Mouse (Mus musculus) G1E-ER4 (cell line): Measurements from ENCODE around the gene Dnlz. TPM values are rescaled to one million over a fixed set of nuclear protein-coding genes. Genes with fewer than 3 reads are reported as not detected.

Source experiments
- GATA1 ChIP-seq: IDR thresholded peaks from one replicate; pipeline ENCODE4 v1.8.0; 2012; ENCODE audit warnings: low read length, inconsistent platforms
- polyA plus RNA-seq: library from polyadenylated mRNA; stranded (reverse); fragments of >175 nt; gene quantifications from 2 replicates; pipeline ENCODE4 v1.2.3, GENCODE M21; 2012

Gene Dnlz
- polyA plus RNA-seq, result 17.8 and 21.3 TPM in 2 replicates

DNA sequence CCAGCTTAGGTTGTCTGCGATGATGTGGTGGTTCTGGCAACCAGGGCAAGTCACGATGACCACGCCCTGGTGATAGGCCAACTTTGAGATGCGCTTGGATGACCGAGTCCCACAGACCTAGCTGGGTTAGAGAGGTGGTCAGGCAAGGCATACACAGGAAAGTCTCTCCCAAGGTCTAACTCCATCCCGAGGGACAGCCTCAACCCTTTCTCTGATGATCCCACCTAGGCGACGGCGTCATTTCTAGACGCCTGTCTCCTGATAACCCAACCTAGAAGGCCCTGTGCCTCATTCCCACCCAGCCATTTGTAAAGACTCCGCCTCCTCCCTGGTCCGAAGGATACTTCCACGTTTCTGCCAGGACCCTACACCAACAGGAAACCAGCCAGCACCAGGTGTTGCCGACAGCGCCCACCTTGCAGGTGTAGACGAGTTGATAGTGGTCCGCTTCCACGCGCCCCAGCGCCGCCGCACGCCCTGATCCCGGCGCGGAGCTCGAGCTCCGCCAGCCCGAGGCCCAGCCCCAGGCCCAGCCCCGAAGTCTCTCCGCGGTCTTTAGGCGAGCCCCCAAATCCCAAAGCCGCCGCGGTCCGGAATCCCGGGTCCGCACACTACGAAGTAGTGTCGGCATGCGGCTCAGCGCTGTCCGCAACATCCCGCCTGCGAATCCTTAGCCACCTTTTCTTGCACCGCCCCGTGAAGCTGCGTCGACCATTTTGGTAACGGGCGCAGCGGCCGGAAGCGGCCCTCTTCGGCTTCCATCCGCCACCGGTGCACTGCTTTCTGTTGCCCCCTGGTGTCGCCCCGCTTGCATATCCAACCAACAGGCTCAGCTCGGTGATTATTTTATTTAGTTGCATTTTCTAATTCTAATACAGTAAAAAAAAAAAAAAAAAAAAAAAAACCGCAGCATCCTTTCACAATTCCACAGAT is at the start of gene Dnlz:
Gene Dnlz, minus strand, starts transcription at position 753 of the 933 bp plus-strand sequence.
- no peak for TF ChIP-seq GATA1

DNA sequence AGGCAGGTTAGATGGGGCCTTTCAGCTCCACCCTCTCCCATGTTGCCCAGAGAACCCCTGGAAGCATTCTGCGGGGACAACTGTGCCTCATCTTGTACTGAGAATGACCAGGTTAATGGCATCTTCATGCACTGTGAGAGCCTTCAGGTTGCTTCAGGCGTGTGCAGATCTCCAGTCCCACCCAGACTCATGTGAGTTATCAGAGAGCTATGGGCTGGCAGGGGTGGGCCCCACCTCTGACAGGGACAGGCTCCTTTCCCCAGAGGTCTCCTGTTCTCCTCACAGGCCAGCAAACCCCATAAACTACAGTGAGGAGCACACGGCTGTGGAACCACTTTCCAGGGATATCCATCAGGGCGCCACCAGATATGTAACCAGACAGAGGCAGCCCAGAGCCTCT is 49.1 kb upstream of the Dnlz start:
- TF ChIP-seq GATA1, result no peak

DNA sequence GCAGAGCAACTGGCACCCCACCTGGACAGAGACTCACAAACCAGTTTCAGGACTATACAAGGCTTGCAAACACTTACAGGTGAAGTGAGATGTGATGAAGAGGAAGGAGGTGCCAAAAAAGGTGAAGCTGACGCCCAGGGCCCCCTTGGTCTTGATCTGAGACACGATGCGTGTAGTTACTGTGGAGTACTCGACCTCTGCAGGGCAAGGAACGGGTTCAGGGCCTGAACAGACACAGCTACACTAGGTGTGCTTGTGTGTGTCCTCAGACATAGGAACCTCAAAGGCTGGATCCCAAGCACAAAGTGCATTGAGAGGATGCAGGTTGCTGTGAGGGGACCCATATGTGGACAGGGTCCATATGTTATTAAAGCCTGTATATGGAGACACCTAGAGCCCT is 48.4 kb upstream of the Dnlz start:
- no peak for TF ChIP-seq GATA1

DNA sequence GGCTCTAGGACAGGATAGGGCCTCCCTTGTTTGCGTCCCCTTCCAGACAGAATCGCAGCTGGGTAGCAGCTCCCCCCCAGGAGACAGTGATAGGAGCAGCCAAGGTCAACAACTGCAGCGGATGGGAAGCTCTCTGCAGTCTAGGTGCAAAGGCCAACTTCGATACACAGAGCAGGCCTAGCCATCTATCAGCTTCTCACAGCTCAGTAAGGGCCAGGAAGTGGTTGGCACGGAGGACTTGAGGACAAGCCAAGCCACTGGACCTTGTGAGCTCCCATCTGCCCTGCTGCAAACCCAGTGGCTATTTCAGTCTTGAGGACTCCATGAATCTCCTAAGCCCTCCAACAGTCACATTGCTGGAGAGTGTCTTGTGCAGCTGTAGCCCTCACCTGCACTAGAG is 47.7 kb upstream of the Dnlz start:
- TF ChIP-seq GATA1, result no peak

DNA sequence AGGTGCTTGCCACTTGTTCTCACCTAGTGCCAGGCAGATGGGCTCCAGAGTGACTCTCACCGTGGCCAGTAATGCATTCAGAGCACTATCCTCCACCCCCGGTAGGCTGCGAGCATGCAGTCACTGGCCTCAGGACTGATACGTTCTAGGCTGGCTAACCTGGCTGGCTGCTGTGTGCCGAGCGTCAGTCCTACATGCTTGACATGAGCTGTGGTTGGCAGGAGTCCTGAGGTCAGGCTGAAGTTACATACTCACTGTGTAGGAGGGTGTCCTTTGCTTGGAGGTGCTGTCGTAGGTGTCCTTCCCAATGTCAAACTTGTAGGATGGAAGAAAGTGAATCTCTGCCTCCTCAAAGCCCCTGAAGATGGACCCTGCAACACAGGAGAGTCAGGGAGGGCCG is 47.1 kb upstream of the Dnlz start:
- TF ChIP-seq GATA1, result no peak

DNA sequence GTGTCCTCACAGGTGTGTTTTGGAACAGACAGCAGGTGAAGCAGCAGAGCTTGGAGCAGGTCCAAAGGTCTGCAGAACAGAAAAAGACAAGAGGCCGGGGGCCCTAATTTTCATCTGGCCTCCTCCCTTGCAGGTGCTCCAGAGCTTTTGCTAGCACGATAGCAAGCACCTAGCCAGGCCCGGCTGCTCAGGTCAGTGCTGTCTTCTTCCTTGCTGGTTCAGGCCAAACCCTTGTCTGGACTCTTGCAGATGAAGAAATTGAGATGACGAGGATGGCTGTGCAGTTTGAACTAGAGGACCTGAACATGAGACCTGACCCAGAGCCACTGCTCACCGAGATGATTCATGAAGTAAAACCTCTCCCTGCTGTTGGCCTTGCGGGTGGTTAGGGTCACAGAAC is 39.7 kb upstream of the Dnlz start:
- TF ChIP-seq GATA1, result no peak

DNA sequence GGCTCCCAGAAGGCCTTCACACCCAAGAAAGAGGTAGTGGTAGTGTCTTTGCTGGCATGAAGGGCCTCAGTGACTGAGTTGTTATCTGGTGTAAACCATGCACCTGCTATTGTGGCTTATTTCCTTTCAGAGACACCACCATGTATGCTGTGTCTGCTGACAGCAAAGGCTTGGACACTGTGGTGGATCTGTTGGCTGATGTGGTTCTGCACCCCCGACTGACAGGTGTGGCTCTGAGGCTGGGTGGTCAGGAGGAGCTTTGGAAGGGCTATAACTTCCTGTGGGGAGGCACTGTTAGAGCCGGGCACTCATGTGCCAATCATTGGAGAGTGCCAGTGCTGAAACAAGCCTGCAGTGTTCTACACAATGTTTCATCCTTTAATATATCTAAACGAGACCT is 39.0 kb upstream of the Dnlz start:
- TF ChIP-seq GATA1, result no peak

DNA sequence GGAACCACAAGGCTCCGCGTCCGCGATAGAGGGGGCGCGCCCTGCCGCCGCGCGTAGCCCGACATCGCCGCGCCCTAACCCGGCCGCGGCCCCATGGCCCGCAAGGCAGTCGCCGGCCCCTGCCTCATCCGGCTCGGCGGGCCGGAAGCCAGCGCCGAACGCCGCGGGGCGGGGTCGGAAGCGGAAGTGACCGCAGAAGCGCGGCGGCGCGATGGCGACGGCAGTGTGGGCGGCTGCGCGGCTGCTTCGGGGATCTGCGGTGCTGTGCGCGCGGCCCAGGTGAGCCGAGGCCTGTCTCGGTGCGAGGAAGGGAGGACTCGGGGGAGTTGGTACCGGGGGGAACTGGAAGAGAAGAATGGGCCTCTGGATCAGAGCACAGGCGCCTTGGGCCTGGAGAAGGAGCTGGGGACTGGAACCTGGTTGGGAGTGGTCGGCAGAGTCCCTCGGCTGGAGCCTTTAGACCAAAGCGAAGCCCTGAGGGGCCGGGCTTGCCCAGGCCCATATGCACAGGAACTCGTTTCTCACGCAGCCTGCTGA is 37.3 kb upstream of the Dnlz start, which contains the start of the genes Entr1 and Pmpca:
Gene Entr1, minus strand, starts transcription at position 163 of the 537 bp plus-strand sequence.
Gene Pmpca, plus strand, starts transcription at position 186 of the 537 bp plus-strand sequence.
- TF ChIP-seq GATA1, result no peak

DNA sequence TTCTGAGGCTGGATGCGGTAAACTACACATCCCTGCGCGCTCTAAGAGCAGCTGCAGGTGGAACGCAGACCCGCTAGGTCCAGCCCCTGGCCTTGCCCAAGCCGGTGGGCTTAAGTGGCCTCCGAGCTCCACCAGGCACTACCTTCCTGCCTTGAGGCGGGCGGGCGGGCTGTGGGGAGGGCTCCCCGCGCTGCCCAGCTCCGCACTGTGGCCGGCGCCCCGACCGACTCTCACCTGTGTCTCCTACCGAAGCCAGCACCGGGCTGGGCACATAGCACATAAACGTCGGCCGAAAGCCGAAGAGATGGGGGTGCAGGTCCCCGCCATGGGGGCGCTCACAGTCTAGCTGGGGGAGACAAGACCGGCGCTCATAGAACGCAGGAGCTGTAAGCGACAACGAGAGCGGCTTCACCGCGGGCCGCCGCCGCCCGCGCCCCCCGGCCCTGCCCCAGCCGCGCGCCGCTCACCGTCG is 36.8 kb upstream of the Dnlz start:
- TF ChIP-seq GATA1, result no peak

DNA sequence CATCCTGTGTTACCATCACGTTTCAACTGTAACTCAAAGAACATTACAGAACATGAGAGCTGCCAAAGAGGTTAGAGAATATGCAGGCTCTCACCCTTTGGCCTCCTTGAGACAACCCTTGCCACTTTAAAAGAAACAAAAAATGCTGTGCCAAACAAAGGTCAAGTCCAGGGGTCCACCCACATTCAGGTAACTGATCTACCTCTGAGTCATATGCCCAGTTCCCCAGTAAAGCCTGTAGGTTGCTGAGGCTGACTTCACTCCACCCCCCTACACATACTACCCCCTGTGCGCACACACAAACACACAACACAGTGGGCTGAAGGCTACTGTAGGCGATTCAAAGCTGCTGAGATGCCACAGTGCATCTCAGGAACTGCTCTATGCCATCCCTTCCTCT is 35.8 kb upstream of the Dnlz start:
- TF ChIP-seq GATA1, result no peak

DNA sequence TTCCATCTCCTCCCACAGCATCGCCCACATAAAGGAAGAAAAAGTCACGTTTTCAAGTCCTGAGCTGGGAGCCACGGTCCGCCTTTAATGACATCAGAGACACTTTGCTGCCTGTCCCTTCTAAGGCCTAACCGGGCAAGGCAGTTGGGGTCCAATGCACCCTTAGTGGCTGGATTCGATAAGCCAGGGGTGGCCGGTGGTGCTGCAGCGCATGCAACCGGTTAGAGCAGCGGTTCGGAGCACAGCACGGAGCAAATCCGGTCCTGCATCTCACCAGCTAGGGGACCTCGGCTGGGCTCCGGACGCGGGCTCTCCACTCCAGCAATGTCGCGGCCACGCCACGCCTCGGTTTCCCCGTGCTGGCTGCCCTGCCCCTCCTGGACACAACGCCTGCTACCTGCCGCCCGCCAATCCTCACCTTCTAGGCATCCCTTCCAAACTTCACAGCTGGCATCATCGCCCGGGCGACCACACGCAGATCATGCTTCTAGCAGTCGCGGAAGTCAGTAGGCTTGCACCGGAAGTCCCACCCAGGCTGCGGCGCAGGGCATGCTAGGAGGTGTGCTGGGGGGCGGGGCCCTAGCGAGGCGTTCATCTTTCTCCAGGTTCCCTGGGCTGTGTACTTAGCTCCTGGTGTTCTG is 28.3 kb upstream of the Dnlz start, which contains the start of gene Snapc4:
Gene Snapc4, minus strand, starts transcription at position 523 of the 641 bp plus-strand sequence.
- TF ChIP-seq GATA1, result no peak

DNA sequence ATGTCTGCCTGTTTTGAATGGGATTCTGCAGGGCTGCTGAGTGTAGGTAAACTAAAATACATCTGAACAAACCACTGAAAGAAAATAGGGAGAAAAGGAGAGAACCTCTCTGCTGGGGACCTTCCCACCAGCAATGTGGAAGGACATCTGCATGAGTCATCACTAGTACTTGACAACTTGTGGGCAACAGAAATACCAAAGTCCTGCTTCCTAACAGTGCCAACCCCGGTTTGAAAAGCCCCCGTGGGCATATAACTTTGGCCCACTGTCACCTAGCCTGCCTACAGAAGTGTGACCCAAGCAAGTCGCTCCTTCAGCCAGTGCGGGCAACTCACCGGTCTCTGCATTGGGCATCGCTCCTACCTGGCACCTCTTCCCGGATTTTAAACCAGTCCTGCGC is 20.5 kb upstream of the Dnlz start:
- no peak for TF ChIP-seq GATA1

DNA sequence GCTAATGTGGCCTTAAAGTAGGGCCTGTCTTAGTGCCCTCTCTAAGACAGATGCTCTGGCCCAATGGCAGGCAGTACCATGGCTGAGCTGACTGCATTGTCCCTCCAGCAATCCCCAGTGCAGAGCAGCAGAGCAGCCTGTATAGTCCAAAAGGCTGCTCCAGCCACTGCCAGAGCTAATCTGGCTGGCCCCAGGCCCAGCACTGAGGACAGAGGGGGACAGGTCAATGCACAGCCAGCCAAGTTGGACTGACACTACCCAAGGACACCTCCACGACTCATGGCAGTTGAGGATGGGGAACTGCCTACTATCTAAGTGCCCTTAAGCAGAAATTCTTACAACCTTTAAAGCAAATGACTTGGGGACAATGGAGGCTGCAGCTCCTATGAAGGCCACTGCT is 16.7 kb upstream of the Dnlz start:
- no peak for TF ChIP-seq GATA1

DNA sequence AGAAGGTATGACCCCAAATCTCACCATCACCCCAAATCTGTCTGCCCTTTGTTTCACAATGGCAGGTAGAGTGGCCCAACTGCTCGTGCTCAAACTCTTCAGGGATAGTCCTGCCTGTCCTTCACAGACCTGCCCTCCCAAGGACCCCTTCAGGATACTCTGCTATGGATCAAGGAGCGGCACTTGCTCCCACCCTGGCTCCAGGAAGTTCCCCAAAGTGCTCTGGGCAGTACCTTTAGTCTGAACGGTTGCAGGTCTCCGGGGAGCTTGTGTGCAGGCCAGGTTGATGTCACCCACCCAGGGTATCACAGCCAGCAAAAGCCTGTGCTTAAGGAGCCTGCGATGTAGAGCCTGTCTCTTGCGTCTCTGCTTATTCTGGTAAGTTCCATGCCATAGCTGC is 16.0 kb upstream of the Dnlz start:
- no peak for TF ChIP-seq GATA1

DNA sequence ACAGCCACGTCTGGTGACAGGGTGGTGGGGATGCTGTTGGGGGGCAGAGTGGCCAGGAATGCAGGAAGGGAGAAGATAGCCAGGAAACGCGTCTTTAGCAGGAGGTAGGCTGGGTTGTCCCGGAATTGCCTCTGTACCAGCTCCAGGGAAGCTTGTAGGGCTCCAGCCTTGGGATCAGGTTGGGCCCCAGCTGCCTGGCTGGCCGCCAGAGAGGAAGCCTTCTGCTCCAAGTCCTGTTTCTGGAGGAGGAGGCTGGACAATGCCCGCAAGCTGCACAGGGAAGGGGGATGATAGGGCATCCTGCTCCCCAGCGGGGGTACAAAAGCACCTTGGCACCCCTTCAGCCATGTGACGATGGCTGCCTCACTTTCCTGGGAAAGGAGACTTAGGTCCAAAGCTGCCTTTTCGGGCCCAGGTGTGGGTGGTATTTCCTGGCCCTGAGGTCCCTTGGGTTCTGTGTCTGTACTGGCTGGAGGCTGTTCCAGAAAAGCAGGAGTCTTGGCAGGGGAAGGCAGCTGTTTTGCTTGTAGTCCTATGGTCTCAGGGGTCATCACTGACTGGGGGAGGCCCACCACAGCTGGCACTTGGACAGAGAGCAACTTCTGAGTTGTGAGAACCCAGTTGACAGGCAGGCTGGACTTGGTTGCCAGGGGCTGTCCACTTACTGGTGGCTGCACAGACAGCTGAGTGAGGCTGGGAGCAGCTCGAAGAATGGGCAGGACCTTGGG is 13.0 kb upstream of the Dnlz start:
- TF ChIP-seq GATA1, result no peak
